Mouse (Mus musculus): ENCODE data around the gene Cd28.

Cd28 gene

GRCm38 (mm10) chr1:60801210-60801671 is 84.6 kb downstream of the Cd28 start:
- DNase-seq = no peak

GRCm38 (mm10) chr1:60803128-60803824 is 86.7 kb downstream of the Cd28 start:
- no peak for DNase-seq

GRCm38 (mm10) chr1:60803825-60804696 is 87.5 kb downstream of the Cd28 start:
- DNase-seq = peak; percentile 83

GRCm38 (mm10) chr1:60805178-60805577 is 88.6 kb downstream of the Cd28 start:
- DNase-seq = peak; percentile 42

- peak; percentile 49 for DNase-seq
These were observed 91.1 kb downstream of the Cd28 start for GRCm38 (mm10) chr1:60807748-60808147.

GRCm38 (mm10) chr1:60808466-60808865 is 91.9 kb downstream of the Cd28 start:
- no peak for DNase-seq

GRCm38 (mm10) chr1:60809166-60809565 is 92.6 kb downstream of the Cd28 start:
- DNase-seq = peak; percentile 91

- DNase-seq = peak; percentile 78
These were observed 94.2 kb downstream of the Cd28 start for GRCm38 (mm10) chr1:60810821-60811220.

GRCm38 (mm10) chr1:60811998-60812397 is 95.4 kb downstream of the Cd28 start:
- DNase-seq = peak; percentile 82

GRCm38 (mm10) chr1:60813411-60813810 is 96.8 kb downstream of the Cd28 start:
- peak; percentile 4 for DNase-seq

- peak; percentile 95 for DNase-seq
These were observed 99.3 kb downstream of the Cd28 start for GRCm38 (mm10) chr1:60815912-60816311.

GRCm38 (mm10) chr1:60818491-60818890 is 101.9 kb downstream of the Cd28 start:
- peak; percentile 43 for DNase-seq

GRCm38 (mm10) chr1:60819993-60820392 is 103.4 kb downstream of the Cd28 start:
- DNase-seq = peak; percentile 62

- no peak for DNase-seq
These were observed 104.4 kb downstream of the Cd28 start for GRCm38 (mm10) chr1:60820981-60821380.

GRCm38 (mm10) chr1:60821590-60821989 is 105.0 kb downstream of the Cd28 start:
- DNase-seq = peak; percentile 42

Data from heart, adult 11 months (tissue).